Comparison of ENCODE assay signal across 8 mouse cellular contexts in genomic region chr19:46470364-46471240, GRCm38 (mm10). TPM values are rescaled to one million over a fixed set of nuclear protein-coding genes. Genes with fewer than 3 reads are reported as not detected.
DNase-seq lines count a peak whose midpoint lies in the region; ATAC-seq and TF ChIP-seq lines count a peak whose summit lies in the region.

No protein-coding gene starts in this region.

- WGBS in heart, embryonic 10.5 days = 38% methylated on average over 17 of the region's 17 CpGs
- WGBS in forebrain, embryonic 13.5 days = 61% methylated on average over 17 of the region's 17 CpGs
- WGBS in liver, embryonic 11.5 days = 47% methylated on average over 17 of the region's 17 CpGs
- 22% methylated on average over 17 of the region's 17 CpGs for WGBS in stomach, postnatal 0 days

- H3K27me3 ChIP-seq in heart, embryonic 10.5 days (ENCODE audit: insufficient read depth, poor library complexity, severe bottlenecking) = no peaks in the 10 kb centered on the region
- H3K27me3 ChIP-seq in E14TG2a.4 (ENCODE audit: insufficient read depth, low read length) = no peaks in the 10 kb centered on the region
- H3K27me3 ChIP-seq in forebrain, embryonic 13.5 days = no peaks in the 10 kb centered on the region
- H3K27me3 ChIP-seq in liver, embryonic 11.5 days (replicated peaks; ENCODE audit: control insufficient read depth, insufficient read depth, low read length) = no peaks in the 10 kb centered on the region
- H3K27me3 ChIP-seq in stomach, postnatal 0 days (ENCODE audit: control insufficient read depth, insufficient read depth, low read length) = no peaks in the 10 kb centered on the region

- no peak for DNase-seq in heart, embryonic 10.5 days (ENCODE audit: low spot score)
- no peak for DNase-seq in heart, postnatal 25 days (ENCODE audit: low spot score)
- no peak for DNase-seq in liver, embryonic 11.5 days (ENCODE audit: low spot score)
- DNase-seq in stomach, postnatal 0 days (ENCODE audit: low spot score) = no peak
- no peak for DNase-seq in cerebellum, adult 9-11 months
- no peak for DNase-seq in right cerebral cortex, adult 18-20 months

- TF ChIP-seq CTCF in E14TG2a.4 (conservative IDR thresholded peaks at IDR 0.05; ENCODE audit: low read length) = no peak
- TF ChIP-seq CTCF in stomach, postnatal 0 days (IDR thresholded peaks at IDR 0.05; ENCODE audit: low read depth) = no peak

- no peak for TF ChIP-seq EP300 in stomach, postnatal 0 days (optimal IDR thresholded peaks at IDR 0.05)

- H3K4me1 ChIP-seq in heart, embryonic 10.5 days = peaks cover 69% of the 10 kb centered on the region
- peaks cover 76% of the 10 kb centered on the region for H3K4me1 ChIP-seq in E14TG2a.4 (replicated peaks; ENCODE audit: low read depth, low read length)
- peaks cover 15% of the 10 kb centered on the region for H3K4me1 ChIP-seq in forebrain, embryonic 13.5 days
- peaks cover 41% of the 10 kb centered on the region for H3K4me1 ChIP-seq in liver, embryonic 11.5 days (replicated peaks; ENCODE audit: control insufficient read depth, insufficient read depth, low read length)
- H3K4me1 ChIP-seq in stomach, postnatal 0 days (replicated peaks; ENCODE audit: control insufficient read depth, insufficient read depth) = no peaks in the 10 kb centered on the region; the same call in 1 of the 2 replicates

- H3K36me3 ChIP-seq in heart, embryonic 10.5 days = peaks cover 40% of the 10 kb centered on the region
- H3K36me3 ChIP-seq in E14TG2a.4 (ENCODE audit: insufficient read depth, low read length) = peaks cover 33% of the 10 kb centered on the region
- H3K36me3 ChIP-seq in forebrain, embryonic 13.5 days (ENCODE audit: poor library complexity, severe bottlenecking) = peaks cover 39% of the 10 kb centered on the region
- peaks cover 4% of the 10 kb centered on the region; the same call in 1 of the 2 replicates for H3K36me3 ChIP-seq in liver, embryonic 11.5 days (ENCODE audit: control insufficient read depth, insufficient read depth, low read length)
- peaks cover 5% of the 10 kb centered on the region; the same call in 1 of the 2 replicates for H3K36me3 ChIP-seq in stomach, postnatal 0 days (ENCODE audit: control insufficient read depth, insufficient read depth, low read length)

- no peak for ATAC-seq in forebrain, embryonic 13.5 days
- ATAC-seq in liver, embryonic 11.5 days (replicated peaks; ENCODE audit: low FRiP score) = peak; percentile 69; the same call in 1 of the 2 replicates
- ATAC-seq in stomach, postnatal 0 days (ENCODE audit: low FRiP score, low TSS enrichment) = peak; percentile 38; the same call in 1 of the 2 replicates

- H3K27ac ChIP-seq in heart, embryonic 10.5 days = peak overlapping the region; percentile 84
- peak overlapping the region; percentile 57; the same call in 1 of the 2 replicates for H3K27ac ChIP-seq in forebrain, embryonic 13.5 days
- peak overlapping the region; percentile 58 for H3K27ac ChIP-seq in liver, embryonic 11.5 days (ENCODE audit: low read depth, low read length)
- peak overlapping the region; percentile 50 for H3K27ac ChIP-seq in stomach, postnatal 0 days (replicated peaks)

- H3K9ac ChIP-seq in forebrain, embryonic 13.5 days = 0 out of 2 replicates have a peak overlapping the region, but pooled peaks have one; percentile 30
- H3K9ac ChIP-seq in liver, embryonic 11.5 days (ENCODE audit: low read depth, low read length) = no peak overlapping the region
- no peak overlapping the region for H3K9ac ChIP-seq in stomach, postnatal 0 days (ENCODE audit: low read length)

- H3K4me2 ChIP-seq in forebrain, embryonic 13.5 days = no peak overlapping the region
- peak overlapping the region; percentile 14; the same call in 1 of the 2 replicates for H3K4me2 ChIP-seq in liver, embryonic 11.5 days
- no peak overlapping the region for H3K4me2 ChIP-seq in stomach, postnatal 0 days (replicated peaks; ENCODE audit: low read depth)

- H3K9me3 ChIP-seq in heart, embryonic 10.5 days = no peaks in the 10 kb centered on the region
- no peaks in the 10 kb centered on the region for H3K9me3 ChIP-seq in E14TG2a.4 (ENCODE audit: low read length)
- H3K9me3 ChIP-seq in forebrain, embryonic 13.5 days (replicated peaks) = no peaks in the 10 kb centered on the region
- no peaks in the 10 kb centered on the region for H3K9me3 ChIP-seq in liver, embryonic 11.5 days (ENCODE audit: control insufficient read depth, low read length)
- H3K9me3 ChIP-seq in stomach, postnatal 0 days (ENCODE audit: control insufficient read depth, low read length) = no peaks in the 10 kb centered on the region

- intact Hi-C loops in heart, postnatal 25 days (cut with DNase I) = no loop called here

- H3K4me3 ChIP-seq in heart, embryonic 10.5 days = no peak overlapping the region
- peak overlapping the region; percentile 46 for H3K4me3 ChIP-seq in E14TG2a.4 (replicated peaks; ENCODE audit: low read length)
- H3K4me3 ChIP-seq in forebrain, embryonic 13.5 days = no peak overlapping the region
- H3K4me3 ChIP-seq in liver, embryonic 11.5 days (ENCODE audit: low read depth, low read length) = no peak overlapping the region
- H3K4me3 ChIP-seq in stomach, postnatal 0 days (ENCODE audit: low read depth, low read length) = no peak overlapping the region

RNA-seq across cellular contexts. Expression of gene Trim8, which starts 30.9 kb away (rescaled TPM):
- polyA plus RNA-seq in heart, embryonic 10.5 days (2016; fragmentation: Nextera tagmentation; extraction: Ambion mirVana) = 17.6 and 22.0 TPM in 2 replicates
- total RNA-seq in heart, postnatal 25 days (2021) = 10 to 100 TPM; 37.3 to 40.6 TPM
- 22.5 and 22.6 TPM in 2 replicates for polyA plus RNA-seq in forebrain, embryonic 13.5 days (2015; fragmentation: Nextera tagmentation; extraction: Ambion mirVana)
- 22.9 and 24.1 TPM in 2 replicates for polyA plus RNA-seq in liver, embryonic 11.5 days (2014; fragmentation: Nextera tagmentation; extraction: Ambion mirVana)
- 15.1 and 16.4 TPM in 2 replicates for polyA plus RNA-seq in stomach, postnatal 0 days (2015; fragmentation: Nextera tagmentation; extraction: Ambion mirVana)
